Mouse (Mus musculus) heart, embryonic 13.5 days (tissue): ENCODE measurements around the gene Cir1. TPM values are rescaled to one million over a fixed set of nuclear protein-coding genes. Genes with fewer than 3 reads are reported as not detected.

Experiments used
- ATAC-seq: fragments of 200-750 bp; cut with Nextera tagmentation; 2 replicates; pipeline ENCODE4 v1.8.0; 2017; ENCODE audit warnings: moderate TSS enrichment; ENCODE audit not compliant: insufficient number of reproducible peaks, low FRiP score, low TSS enrichment; ENCODE audit errors: extremely low read depth
- H3K27ac ChIP-seq: fragments of 300-500 bp; sonication (generic); replicated peaks from 2 replicates; pipeline ENCODE4 v1.5.1; 2015; ENCODE audit warnings: moderate library complexity, mild to moderate bottlenecking, inconsistent platforms
- H3K27me3 ChIP-seq: fragments of 300-500 bp; sonication (generic); replicated peaks from 2 replicates; pipeline ENCODE4 v1.6.1; 2015; ENCODE audit warnings: mild to moderate bottlenecking, inconsistent platforms
- H3K36me3 ChIP-seq: fragments of 300-500 bp; sonication (generic); 2 replicates; pipeline ENCODE4 v1.6.1; 2015; ENCODE audit warnings: mild to moderate bottlenecking, inconsistent platforms
- H3K4me1 ChIP-seq: fragments of 300-500 bp; sonication (generic); 2 replicates; pipeline ENCODE4 v1.6.1; 2015; ENCODE audit warnings: inconsistent platforms
- H3K4me2 ChIP-seq: fragments of 300-500 bp; sonication (generic); 2 replicates; pipeline ENCODE4 v1.6.1; 2015; ENCODE audit warnings: inconsistent platforms, mild to moderate bottlenecking, moderate library complexity
- H3K4me3 ChIP-seq: fragments of 300-500 bp; sonication (generic); 2 replicates; pipeline ENCODE4 v1.5.1; 2015; ENCODE audit warnings: moderate library complexity, mild to moderate bottlenecking, inconsistent platforms
- H3K9ac ChIP-seq: fragments of 300-500 bp; sonication (generic); 2 replicates; pipeline ENCODE4 v1.6.1; 2015; ENCODE audit warnings: inconsistent platforms, mild to moderate bottlenecking, moderate library complexity
- H3K9me3 ChIP-seq: fragments of 300-500 bp; sonication (generic); 2 replicates; pipeline ENCODE4 v1.6.1; 2016; ENCODE audit warnings: inconsistent platforms
- WGBS: fragments of 180-500 bp; shearing (Covaris S2); methylation state at CpG from one replicate; pipeline ENCODE4 v1.1.7; 2015; ENCODE audit warnings: mixed read lengths; 5-methylcytosine and 5-hydroxymethylcytosine counted together
- polyA plus RNA-seq: library from polyadenylated mRNA; unstranded; fragments of >200 nt; fragmentation: Nextera tagmentation; extraction: Ambion mirVana; gene quantifications from 2 replicates; pipeline ENCODE4 v1.2.1, GENCODE M21; 2015

The Cir1 gene
- polyA plus RNA-seq, 1 experiment from 2014 or later = 14.5 TPM

DNA sequence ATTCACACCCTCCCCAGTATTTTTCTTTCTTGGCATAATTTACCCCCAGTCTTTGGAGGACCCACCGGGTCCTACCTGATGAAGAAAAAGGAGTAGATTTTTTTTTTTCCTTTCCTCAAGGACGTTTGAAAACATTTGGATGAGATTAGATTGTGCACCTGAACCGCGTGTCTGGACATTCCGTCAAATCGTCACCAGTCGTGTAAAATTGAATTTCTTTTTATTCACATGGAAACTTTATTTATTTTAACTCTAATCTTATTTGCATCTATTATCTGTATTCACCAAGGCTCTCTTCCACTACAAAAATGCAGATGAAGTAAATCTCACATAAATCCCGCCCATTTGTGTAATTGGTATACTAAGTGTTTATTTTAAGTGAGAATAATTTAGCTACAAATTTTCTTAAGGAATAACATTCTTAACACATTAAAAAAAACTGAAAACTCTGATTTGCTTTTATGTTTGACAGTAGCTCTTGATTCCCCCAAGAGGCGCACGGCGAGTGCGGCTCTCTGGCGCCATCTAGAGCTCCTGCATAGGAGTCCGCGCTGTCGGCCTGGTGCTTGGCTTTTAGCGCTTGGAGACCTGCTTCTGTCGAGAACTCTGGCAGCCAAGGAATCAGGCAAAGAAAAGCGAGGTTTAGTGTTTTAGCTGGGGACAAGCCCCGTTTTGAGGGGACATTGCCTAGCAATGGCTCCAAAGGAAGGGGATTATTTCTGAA is 34.2 kb downstream of the Cir1 start:
- H3K36me3 ChIP-seq = no peaks in the 10 kb centered on the region
- 3% methylated on average over 20 of the region's 20 CpGs for WGBS
- peaks cover 82% of the 10 kb centered on the region for H3K27me3 ChIP-seq
- peak overlapping the region; percentile 58 for H3K4me2 ChIP-seq
- no peak overlapping the region for H3K9ac ChIP-seq
- H3K4me1 ChIP-seq = peaks cover 50% of the 10 kb centered on the region
- no peaks in the 10 kb centered on the region for H3K9me3 ChIP-seq
- H3K4me3 ChIP-seq = peak overlapping the region; percentile 32
- H3K27ac ChIP-seq = no peak overlapping the region
- no peak; the same call in 1 of the 2 replicates for ATAC-seq

DNA sequence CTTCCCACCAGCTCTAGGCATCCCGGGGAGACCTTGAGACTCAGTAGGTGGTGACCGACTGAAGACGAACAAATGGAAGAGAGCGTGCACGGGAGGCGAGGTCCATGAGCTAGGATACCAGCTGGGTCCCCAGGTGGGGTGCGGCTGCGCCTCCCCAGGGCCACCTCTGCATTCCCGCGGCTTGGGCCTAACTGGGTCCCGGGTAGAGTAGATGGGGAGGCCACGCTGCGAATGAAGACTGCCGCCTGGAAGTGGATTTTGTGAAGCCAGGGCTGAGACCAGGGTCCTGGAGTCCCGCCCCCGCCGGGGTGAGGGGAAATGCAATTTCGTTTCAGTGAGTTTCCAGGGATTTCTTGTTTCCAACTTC is 34.8 kb downstream of the Cir1 start:
- Histone ChIP-seq H3K36me3 (no peaks in the 10 kb centered on the region), H3K9ac (no peak overlapping the region), H3K4me1 (peaks cover 56% of the 10 kb centered on the region), H3K4me2 (peak overlapping the region; percentile 41), H3K27me3 (peaks cover 87% of the 10 kb centered on the region), H3K27ac (no peak overlapping the region), H3K9me3 (no peaks in the 10 kb centered on the region), H3K4me3 (peak overlapping the region; percentile 24; the same call in 1 of the 2 replicates)
- no peak for ATAC-seq
- 2% methylated on average over 18 of the region's 18 CpGs for WGBS

- Histone ChIP-seq H3K4me3 (peak overlapping the region; percentile 24; the same call in 1 of the 2 replicates), H3K9me3 (no peaks in the 10 kb centered on the region), H3K27me3 (peaks cover 89% of the 10 kb centered on the region), H3K36me3 (no peaks in the 10 kb centered on the region), H3K4me2 (peak overlapping the region; percentile 41), H3K4me1 (peaks cover 62% of the 10 kb centered on the region), H3K9ac (no peak overlapping the region), H3K27ac (no peak overlapping the region)
- 3% methylated on average over 38 of the region's 38 CpGs for WGBS
- ATAC-seq = no peak
These were observed 35.3 kb downstream of the Cir1 start for GRCm38 (mm10) chr2:73277021-73277708.

- no peak overlapping the region for H3K9ac ChIP-seq
- peaks cover 68% of the 10 kb centered on the region for H3K4me1 ChIP-seq
- no peak overlapping the region for H3K27ac ChIP-seq
- H3K4me2 ChIP-seq = no peak overlapping the region
- peaks cover 89% of the 10 kb centered on the region for H3K27me3 ChIP-seq
- H3K9me3 ChIP-seq = no peaks in the 10 kb centered on the region
- ATAC-seq = no peak
- 2% methylated on average over 6 of the region's 6 CpGs for WGBS
- no peaks in the 10 kb centered on the region for H3K36me3 ChIP-seq
- no peak overlapping the region for H3K4me3 ChIP-seq
These were observed 36.3 kb downstream of the Cir1 start for GRCm38 (mm10) chr2:73276141-73276571.

DNA sequence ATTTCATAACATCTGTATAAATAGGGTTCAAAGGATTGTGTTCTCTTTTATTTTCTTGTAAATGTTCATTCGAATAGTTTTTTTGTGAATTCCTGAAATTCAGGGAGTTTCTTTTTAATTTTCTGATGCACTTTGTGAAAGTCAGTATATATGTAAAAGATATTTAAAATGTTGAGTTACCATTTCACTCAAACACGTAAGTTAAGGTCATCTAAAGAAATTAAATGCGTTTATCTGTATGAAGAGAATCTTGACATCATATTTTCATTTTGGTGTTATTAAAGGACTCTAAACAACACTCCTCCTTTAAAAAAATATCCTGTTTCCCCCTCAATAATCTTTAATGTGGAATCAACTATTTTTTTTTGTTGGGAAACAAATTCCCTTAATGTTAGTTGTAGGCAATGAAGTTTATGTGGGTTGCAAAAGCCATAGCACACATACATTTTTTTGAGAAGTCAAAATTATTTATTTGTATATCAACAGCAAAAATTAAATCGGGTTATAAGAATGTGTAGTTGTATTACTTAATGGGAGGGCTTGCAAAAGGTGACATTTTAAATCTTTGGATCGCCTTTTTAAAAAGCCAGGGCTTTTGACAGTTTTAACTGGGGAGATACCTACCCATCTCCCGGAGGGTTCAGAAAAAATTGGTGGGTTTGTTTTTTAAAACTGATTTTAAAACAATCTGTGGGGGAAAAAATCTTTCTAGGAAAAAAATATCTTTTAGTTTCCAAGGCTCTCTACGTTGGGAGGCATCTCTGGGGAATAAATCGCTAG is 37.0 kb downstream of the Cir1 start:
- no peaks in the 10 kb centered on the region for H3K36me3 ChIP-seq
- no peaks in the 10 kb centered on the region for H3K9me3 ChIP-seq
- WGBS = 11% methylated on average over 8 of the region's 8 CpGs
- peaks cover 68% of the 10 kb centered on the region for H3K4me1 ChIP-seq
- no peak overlapping the region for H3K27ac ChIP-seq
- H3K9ac ChIP-seq = no peak overlapping the region
- ATAC-seq = no peak
- H3K4me3 ChIP-seq = no peak overlapping the region
- H3K4me2 ChIP-seq = no peak overlapping the region
- peaks cover 89% of the 10 kb centered on the region for H3K27me3 ChIP-seq

GRCm38 (mm10) chr2:73274119-73274920 is 38.2 kb downstream of the Cir1 start:
- Histone ChIP-seq H3K9ac (peak overlapping the region; percentile 64), H3K4me1 (peaks cover 63% of the 10 kb centered on the region)

GRCm38 (mm10) chr2:73273249-73274118 is 39.0 kb downstream of the Cir1 start:
- Histone ChIP-seq H3K36me3 (no peaks in the 10 kb centered on the region), H3K27ac (no peak overlapping the region), H3K27me3 (peaks cover 88% of the 10 kb centered on the region), H3K4me3 (peak overlapping the region; percentile 54), H3K4me2 (peak overlapping the region; percentile 80), H3K9me3 (no peaks in the 10 kb centered on the region), H3K4me1 (peaks cover 55% of the 10 kb centered on the region), H3K9ac (peak overlapping the region; percentile 66)
- ATAC-seq = no peak
- WGBS = 1% methylated on average over 102 of the region's 110 CpGs

More at GRCm38 (mm10) chr2:73274119-73274920, 38.2 kb downstream of the Cir1 start:
- ATAC-seq = no peak
- Histone ChIP-seq H3K9me3 (no peaks in the 10 kb centered on the region), H3K27me3 (peaks cover 90% of the 10 kb centered on the region), H3K27ac (no peak overlapping the region), H3K4me2 (peak overlapping the region; percentile 80), H3K36me3 (no peaks in the 10 kb centered on the region), H3K4me3 (peak overlapping the region; percentile 54)
- under 1% methylated on average over 88 of the region's 88 CpGs for WGBS

GRCm38 (mm10) chr2:73272351-73273248 is 39.9 kb downstream of the Cir1 start:
- no peak overlapping the region for H3K27ac ChIP-seq
- no peaks in the 10 kb centered on the region for H3K36me3 ChIP-seq
- peak overlapping the region; percentile 54 for H3K4me3 ChIP-seq
- H3K9ac ChIP-seq = peak overlapping the region; percentile 66
- H3K4me2 ChIP-seq = peak overlapping the region; percentile 80
- peaks cover 54% of the 10 kb centered on the region for H3K4me1 ChIP-seq
- under 1% methylated on average over 46 of the region's 55 CpGs for WGBS
- H3K9me3 ChIP-seq = no peaks in the 10 kb centered on the region
- peak; percentile 14; the same call in 1 of the 2 replicates for ATAC-seq
- H3K27me3 ChIP-seq = peaks cover 90% of the 10 kb centered on the region

- H3K36me3 ChIP-seq = no peaks in the 10 kb centered on the region
- H3K27me3 ChIP-seq = peaks cover 90% of the 10 kb centered on the region
- peaks cover 46% of the 10 kb centered on the region for H3K4me1 ChIP-seq
- H3K4me2 ChIP-seq = peak within 1 kb of the TSS; percentile 80
- ATAC-seq = no peak; the same call in 1 of the 2 replicates
- H3K27ac ChIP-seq = no peak within 1 kb of the TSS
- under 1% methylated on average over 48 of the region's 48 CpGs for WGBS
- no peaks in the 10 kb centered on the region for H3K9me3 ChIP-seq
- H3K4me3 ChIP-seq = peak within 1 kb of the TSS; percentile 54
- H3K9ac ChIP-seq = peak within 1 kb of the TSS; percentile 66; the same call in 1 of the 2 replicates
These were observed 40.9 kb downstream of the Cir1 start, which contains the start of gene Sp9 for GRCm38 (mm10) chr2:73271459-73272161. TSS of gene Sp9 (plus strand) at chr2:73271925.
